23 mouse cellular contexts compared by ENCODE assay signal in genomic region chr8:110648577-110648976, GRCm38 (mm10). TPM values are rescaled to one million over a fixed set of nuclear protein-coding genes. Genes with fewer than 3 reads are reported as not detected.
DNase-seq lines count a peak whose midpoint lies in the region; ATAC-seq and TF ChIP-seq lines count a peak whose summit lies in the region.
"Had no signal": no experiment of that assay in that cellular context is flagged by ENCODE, and none has a peak within 500 bp of the region (broad histone marks: within the 10 kb centered on the region; RNA-seq: fewer than 3 reads in every experiment).

No protein-coding gene starts in this region.

- H3K4me1 ChIP-seq in cerebellum, adult 2 months (ENCODE audit: control insufficient read depth, insufficient read depth, low read length), result peaks cover 31% of the 10 kb centered on the region
- H3K4me1 ChIP-seq in midbrain, embryonic 11.5 days (ENCODE audit: control insufficient read depth, insufficient read depth, low read length), result no peaks in the 10 kb centered on the region
- H3K4me1 ChIP-seq in midbrain, embryonic 16.5 days (ENCODE audit: control insufficient read depth, insufficient read depth, low read length), result no peaks in the 10 kb centered on the region
- H3K4me1 ChIP-seq: embryonic facial prominence, embryonic 13.5 days; embryonic facial prominence, embryonic 15.5 days; forebrain, embryonic 10.5 days; forebrain, embryonic 12.5 days had no signal

- peaks cover 2% of the 10 kb centered on the region; the same call in 1 of the 2 replicates for H3K36me3 ChIP-seq in midbrain, embryonic 11.5 days (ENCODE audit: control insufficient read depth, insufficient read depth, low read length)
- peaks cover 5% of the 10 kb centered on the region; the same call in 1 of the 2 replicates for H3K36me3 ChIP-seq in midbrain, embryonic 16.5 days (ENCODE audit: control insufficient read depth, insufficient read depth, low read length)

- TF ChIP-seq CTCF in cerebellum, adult 2 months (IDR thresholded peaks at IDR 0.05; ENCODE audit: borderline replicate concordance, insufficient read depth, low read depth, low read length), result no peak

- no peaks in the 10 kb centered on the region for H3K27me3 ChIP-seq in cerebellum, adult 2 months (ENCODE audit: control insufficient read depth, insufficient read depth, low read length)
- H3K27me3 ChIP-seq in midbrain, embryonic 11.5 days (ENCODE audit: control insufficient read depth, insufficient read depth, low read length), result no peaks in the 10 kb centered on the region
- H3K27me3 ChIP-seq in midbrain, embryonic 16.5 days (ENCODE audit: control insufficient read depth, insufficient read depth, low read depth, low read length), result no peaks in the 10 kb centered on the region
- H3K27me3 ChIP-seq: CH12.LX; embryonic facial prominence, embryonic 13.5 days; embryonic facial prominence, embryonic 15.5 days; forebrain, embryonic 12.5 days had no signal

- H3K9ac ChIP-seq in midbrain, embryonic 11.5 days (ENCODE audit: low read length), result no peak overlapping the region
- no peak overlapping the region for H3K9ac ChIP-seq in midbrain, embryonic 16.5 days (ENCODE audit: low read depth, low read length)
- H3K9ac ChIP-seq: embryonic facial prominence, embryonic 13.5 days; embryonic facial prominence, embryonic 15.5 days; forebrain, embryonic 12.5 days had no signal

- no peak for TF ChIP-seq POLR2A in cerebellum, adult 2 months (IDR thresholded peaks at IDR 0.05; ENCODE audit: borderline replicate concordance, insufficient read depth, low read length)

- H3K4me3 ChIP-seq in cerebellum, adult 2 months (replicated peaks; ENCODE audit: insufficient read depth, low read depth, low read length), result no peak overlapping the region
- H3K4me3 ChIP-seq in midbrain, embryonic 11.5 days (ENCODE audit: low read depth, low read length), result no peak overlapping the region
- H3K4me3 ChIP-seq in midbrain, embryonic 16.5 days (ENCODE audit: low read depth, low read length), result no peak overlapping the region
- H3K4me3 ChIP-seq: embryonic facial prominence, embryonic 13.5 days; embryonic facial prominence, embryonic 15.5 days; erythroblast, embryonic 14.5 days; forebrain, embryonic 10.5 days; forebrain, embryonic 12.5 days; gastrocnemius, adult 2 months had no signal

- 70% methylated on average over 3 of the region's 3 CpGs for WGBS in cerebellum, adult 2 months
- WGBS in midbrain, embryonic 11.5 days, result 96% methylated on average over 3 of the region's 3 CpGs
- 99% methylated on average over 3 of the region's 3 CpGs for WGBS in midbrain, embryonic 16.5 days

- no peak overlapping the region for H3K4me2 ChIP-seq in midbrain, embryonic 11.5 days
- no peak overlapping the region for H3K4me2 ChIP-seq in midbrain, embryonic 16.5 days (ENCODE audit: low read length)
- H3K4me2 ChIP-seq: embryonic facial prominence, embryonic 13.5 days; embryonic facial prominence, embryonic 15.5 days; forebrain, embryonic 12.5 days had no signal

- DNase-seq in cerebellum, adult 2 months, result peak in 1 of 2 experiments; percentile 59
- no peak for DNase-seq in cerebellum, adult 8-10 months
- DNase-seq in cerebellum, adult 9-11 months, result peak; percentile 50
- peak; percentile 61 for DNase-seq in midbrain, embryonic 11.5 days (ENCODE audit: low spot score, missing footprints)
- peak; percentile 64 for DNase-seq in brain, adult 2 months (ENCODE audit: low read depth, low spot score)
- no peak for DNase-seq in B cell, adult 2 months
- DNase-seq: adrenal gland, adult 2 months; adrenal gland, postnatal 10 days; adrenal gland, postnatal 36 days; embryo, embryonic 11 days; gastrocnemius, adult 2 months had no signal

- no peaks in the 10 kb centered on the region for H3K9me3 ChIP-seq in midbrain, embryonic 11.5 days (ENCODE audit: control insufficient read depth, low read length)
- no peaks in the 10 kb centered on the region for H3K9me3 ChIP-seq in midbrain, embryonic 16.5 days (replicated peaks; ENCODE audit: control insufficient read depth, low read length, poor library complexity, severe bottlenecking)
- H3K9me3 ChIP-seq: embryonic facial prominence, embryonic 13.5 days; embryonic facial prominence, embryonic 15.5 days; forebrain, embryonic 10.5 days; forebrain, embryonic 12.5 days; G1E had no signal

- peak overlapping the region; percentile 10 for H3K27ac ChIP-seq in cerebellum, adult 2 months (ENCODE audit: insufficient read depth, low read length)
- no peak overlapping the region for H3K27ac ChIP-seq in midbrain, embryonic 11.5 days (ENCODE audit: low read depth, low read length)
- H3K27ac ChIP-seq in midbrain, embryonic 16.5 days (ENCODE audit: low read length), result no peak overlapping the region
- H3K27ac ChIP-seq: embryonic facial prominence, embryonic 13.5 days; embryonic facial prominence, embryonic 15.5 days; forebrain, embryonic 10.5 days; forebrain, embryonic 12.5 days; gastrocnemius, adult 2 months had no signal

- ATAC-seq in cerebellum, adult (ENCODE audit: insufficient number of reproducible peaks, low FRiP score, low TSS enrichment), result no peak
- ATAC-seq in midbrain, embryonic 11.5 days (ENCODE audit: low FRiP score), result no peak
- no peak for ATAC-seq in midbrain, embryonic 16.5 days
- ATAC-seq: CD4-positive, CD25-positive, alpha-beta regulatory T cell, adult 4 months; forebrain, embryonic 14.5 days; forebrain, embryonic 16.5 days had no signal

RNA-seq across cellular contexts. Expression of gene Vac14, which starts 30.2 kb away (rescaled TPM):
- polyA plus RNA-seq in cerebellum, adult 2 months (2012; rRNA removed), result 37.6 and 39.9 TPM in 2 replicates
- 31.9 and 33.8 TPM in 2 replicates for polyA plus RNA-seq in midbrain, embryonic 11.5 days (2014; fragmentation: Nextera tagmentation; extraction: Ambion mirVana)
- polyA plus RNA-seq in midbrain, embryonic 16.5 days (2015; fragmentation: Nextera tagmentation; extraction: Ambion mirVana), result 25.2 and 28.5 TPM in 2 replicates

Comparison
In these comparisons a context has a peak if more than half of its experiments do, and no peak if none do; other contexts are left out.
1. DNase-seq: peak in cerebellum, adult 9-11 months (single experiment), midbrain, embryonic 11.5 days (single experiment) and brain, adult 2 months (single experiment); none in cerebellum, adult 8-10 months (single experiment) and B cell, adult 2 months (0 of 2).